Mouse (Mus musculus) hematopoietic stem cell, adult 5-6 weeks (primary cell): Measurements from ENCODE around the gene Alkbh6. TPM values are rescaled to one million over a fixed set of nuclear protein-coding genes. Genes with fewer than 3 reads are reported as not detected.
A peak's percentile ranks its signal among the peaks of the same experiment; 100 is the strongest.

ENCODE experiments used
- ATAC-seq, 2 experiments: fragments of 125-278 bp in 1 of 2; replicated peaks in 1 of 2; 2 replicates each; pipeline ENCODE4 v1.8.0; 2016 to 2017; ENCODE audit warnings: inconsistent platforms in 2 of 2, mild to moderate bottlenecking in 2 of 2, moderate number of reproducible peaks in 2 of 2, low read depth in 1 of 2, moderate TSS enrichment in 1 of 2; ENCODE audit not compliant: low FRiP score in 2 of 2, poor library complexity in 2 of 2, severe bottlenecking in 2 of 2, insufficient read depth in 1 of 2, low TSS enrichment in 1 of 2
- total RNA-seq: library from RNA; stranded (forward); fragments of 172-1452, 232-1000 nt; gene quantifications from 2 replicates; pipeline ENCODE4 v1.2.3, GENCODE M21; 2017

Alkbh6 gene
- total RNA-seq, 1 experiment from 2014 or later = 30.5 TPM

DNA sequence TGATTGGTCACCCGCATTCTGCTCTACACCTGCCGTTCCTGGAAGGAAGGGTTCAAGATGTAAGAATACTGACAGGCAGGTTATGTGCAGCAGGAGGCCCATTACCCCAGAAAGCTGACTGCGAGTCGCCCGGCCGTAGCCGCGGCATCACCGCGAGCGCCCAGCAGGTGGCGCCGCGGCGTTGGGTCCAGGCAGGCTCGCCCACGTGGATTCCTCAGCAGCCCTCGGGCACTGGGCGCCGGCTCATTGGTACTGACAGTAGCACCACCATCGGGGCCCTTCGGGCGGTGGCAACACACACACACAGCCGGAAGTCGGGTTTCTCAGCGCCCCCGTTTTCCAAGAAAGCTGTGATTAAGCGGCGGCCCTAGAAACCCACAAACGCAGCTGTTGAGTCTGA, 39.3 kb downstream of the Alkbh6 start:
- peak; percentile 60 to 72 for ATAC-seq

GRCm38 (mm10) chr7:30353279-30353822, 44.8 kb downstream of the Alkbh6 start:
- peak; percentile 56 to 63 for ATAC-seq

GRCm38 (mm10) chr7:30354059-30354458, 45.5 kb downstream of the Alkbh6 start:
- no peak for ATAC-seq

GRCm38 (mm10) chr7:30358378-30359186, 50.1 kb downstream of the Alkbh6 start:
- ATAC-seq = no peak

GRCm38 (mm10) chr7:30359276-30359865, 50.9 kb downstream of the Alkbh6 start:
- no peak for ATAC-seq

- ATAC-seq = no peak
These were observed 51.5 kb downstream of the Alkbh6 start for GRCm38 (mm10) chr7:30360028-30360427.

- no peak for ATAC-seq
These were observed 54.3 kb downstream of the Alkbh6 start, which contains the start of gene Lrfn3 for GRCm38 (mm10) chr7:30362652-30363343. Gene Lrfn3 (minus strand): TSS chr7:30362772.

- no peak for ATAC-seq
These were observed 54.8 kb downstream of the Alkbh6 start for GRCm38 (mm10) chr7:30363344-30363738.

Other genes with a start within 250 kb of the Alkbh6 start
- 4.4 and 6.6 TPM in 2 replicates for gene Zfp82, start 235.8 kb upstream of the Alkbh6 start, total RNA-seq
- gene Gm26920, start 218.3 kb upstream of the Alkbh6 start, total RNA-seq = not detected in 2 replicates
- 7.3 and 8.1 TPM in 2 replicates for gene Zfp566, start 218.2 kb upstream of the Alkbh6 start, total RNA-seq
- 55.7 and 56.5 TPM in 2 replicates for gene Zfp260, start 213.9 kb upstream of the Alkbh6 start, total RNA-seq
- gene Zfp382, start 186.8 kb upstream of the Alkbh6 start, total RNA-seq = 7.9 and 8.3 TPM in 2 replicates
- gene Zfp146, start 139.0 kb upstream of the Alkbh6 start, total RNA-seq = 117 and 134 TPM in 2 replicates
- not detected in 2 replicates for gene Cox7a1, start 124.6 kb upstream of the Alkbh6 start, total RNA-seq
- 215 and 230 TPM in 2 replicates for gene Capns1, start 109.9 kb upstream of the Alkbh6 start, total RNA-seq
- gene Polr2i, start 76.8 kb upstream of the Alkbh6 start, total RNA-seq = 41.9 and 45.3 TPM in 2 replicates
- gene Tbcb, start 76.4 kb upstream of the Alkbh6 start, total RNA-seq = 24.8 and 35.0 TPM in 2 replicates
- not detected in 2 replicates for gene Ovol3, start 73.0 kb upstream of the Alkbh6 start, total RNA-seq
- gene Thap8, start 28.6 kb upstream of the Alkbh6 start, total RNA-seq = 1.1 TPM in 1 of 2 replicates, not detected in the other
- gene Wdr62, start 28.3 kb upstream of the Alkbh6 start, total RNA-seq = 6.3 and 11.0 TPM in 2 replicates
- 4.9 TPM in 1 of 2 replicates, not detected in the other for gene Clip3, start 17.0 kb upstream of the Alkbh6 start, total RNA-seq
- gene Syne4, start 6.1 kb downstream of the Alkbh6 start, total RNA-seq = 2.2 and 2.8 TPM in 2 replicates
- gene E130208F15Rik, start 13.0 kb downstream of the Alkbh6 start, total RNA-seq = 0.44 and 3.9 TPM in 2 replicates
- 8.3 and 11.9 TPM in 2 replicates for gene Sdhaf1, start 15.2 kb downstream of the Alkbh6 start, total RNA-seq
- not detected in 2 replicates for gene Lrfn3, start 54.1 kb downstream of the Alkbh6 start, total RNA-seq
- gene Tyrobp, start 105.0 kb downstream of the Alkbh6 start, total RNA-seq = 50.4 and 134 TPM in 2 replicates
- 11.6 and 14.3 TPM in 2 replicates for gene Hcst, start 111.1 kb downstream of the Alkbh6 start, total RNA-seq
- gene Nfkbid, start 113.0 kb downstream of the Alkbh6 start, total RNA-seq = 40.3 and 45.4 TPM in 2 replicates
- gene Aplp1, start 136.8 kb downstream of the Alkbh6 start, total RNA-seq = not detected in 2 replicates
- not detected in 2 replicates for gene Kirrel2, start 149.0 kb downstream of the Alkbh6 start, total RNA-seq
- 0.55 and 1.4 TPM in 2 replicates for gene Nphs1, start 149.6 kb downstream of the Alkbh6 start, total RNA-seq
- gene Prodh2, start 184.9 kb downstream of the Alkbh6 start, total RNA-seq = not detected in 2 replicates
- 10.3 and 15.1 TPM in 2 replicates for gene Arhgap33, start 226.3 kb downstream of the Alkbh6 start, total RNA-seq
- gene Hspb6, start 243.5 kb downstream of the Alkbh6 start, total RNA-seq = 1.6 and 2.7 TPM in 2 replicates
- 14.4 and 17.1 TPM in 2 replicates for gene Proser3, start 243.6 kb downstream of the Alkbh6 start, total RNA-seq